Mouse (Mus musculus) ovary, postnatal 14 days (tissue): Measurements from ENCODE around the gene Atp5s.

ENCODE experiments used
- DNase-seq: peaks from one replicate; pipeline ENCODE4 v3.0.0; 2022; ENCODE audit warnings: low spot score

Gene Atp5s

DNA sequence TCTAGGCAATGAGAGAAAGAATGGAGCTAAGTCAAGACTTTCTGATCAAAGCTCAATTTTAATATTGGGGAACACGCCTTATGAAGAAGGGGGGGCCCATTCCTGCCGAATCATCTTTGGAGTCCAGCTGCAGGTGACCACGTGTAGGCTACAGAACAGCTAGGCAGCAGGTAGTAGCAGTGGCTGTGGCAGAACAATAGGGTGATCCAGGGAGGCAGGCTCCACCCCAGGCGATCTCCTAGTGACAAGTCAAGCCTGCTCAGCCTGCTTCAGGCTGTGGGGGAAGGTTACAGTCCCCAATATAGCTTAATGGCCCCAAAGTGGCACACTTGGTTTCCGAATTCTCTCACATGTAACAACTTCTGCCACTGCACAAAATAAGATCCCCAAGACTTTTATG lies 7.5 kb downstream of the Atp5s start:
- no peak for DNase-seq

- DNase-seq, result no peak
These were observed 8.8 kb downstream of the Atp5s start for GRCm38 (mm10) chr12:69733518-69733917.

DNA sequence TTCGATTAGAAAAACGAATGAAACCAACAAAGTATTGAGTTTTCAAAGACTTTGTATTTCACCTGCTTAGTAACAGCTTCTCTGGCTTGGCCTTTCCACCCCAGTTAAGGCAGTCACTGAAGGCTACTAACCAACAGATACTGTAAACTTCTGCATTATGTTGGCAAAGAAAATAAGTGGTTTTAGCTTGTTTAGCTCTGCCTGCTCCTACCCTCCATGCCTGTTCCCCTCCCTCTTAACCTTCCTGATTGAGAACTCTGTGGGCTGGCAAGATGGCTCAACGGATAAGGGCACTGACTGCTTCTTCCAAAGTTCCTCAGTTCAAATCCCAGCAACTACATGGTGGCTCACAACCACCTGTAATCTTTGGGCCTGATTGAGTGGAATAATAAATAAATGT lies 9.2 kb downstream of the Atp5s start:
- no peak for DNase-seq

- DNase-seq, result no peak
These were observed 17.2 kb downstream of the Atp5s start for GRCm38 (mm10) chr12:69741965-69742364.

DNA sequence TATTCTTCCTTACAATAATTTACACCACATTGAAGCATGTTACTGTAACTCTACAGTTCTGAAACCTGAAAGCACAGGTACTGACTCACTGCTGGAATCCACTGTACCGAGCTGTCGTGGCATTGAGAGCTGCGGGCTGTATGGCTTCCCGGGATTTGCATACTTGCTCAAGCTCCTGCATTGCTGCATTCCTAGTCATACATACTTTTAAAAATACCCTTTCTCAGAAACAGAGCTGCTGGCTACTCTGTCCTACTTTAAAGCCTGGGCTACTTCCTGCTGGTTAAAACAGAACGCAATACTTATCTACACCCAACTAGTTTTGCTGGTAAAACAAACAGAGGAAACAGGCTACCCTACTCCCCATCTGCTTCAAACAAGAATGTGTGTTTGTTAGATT lies 19.4 kb downstream of the Atp5s start:
- DNase-seq, result no peak

GRCm38 (mm10) chr12:69751864-69752341 lies 27.2 kb downstream of the Atp5s start:
- DNase-seq, result no peak

DNA sequence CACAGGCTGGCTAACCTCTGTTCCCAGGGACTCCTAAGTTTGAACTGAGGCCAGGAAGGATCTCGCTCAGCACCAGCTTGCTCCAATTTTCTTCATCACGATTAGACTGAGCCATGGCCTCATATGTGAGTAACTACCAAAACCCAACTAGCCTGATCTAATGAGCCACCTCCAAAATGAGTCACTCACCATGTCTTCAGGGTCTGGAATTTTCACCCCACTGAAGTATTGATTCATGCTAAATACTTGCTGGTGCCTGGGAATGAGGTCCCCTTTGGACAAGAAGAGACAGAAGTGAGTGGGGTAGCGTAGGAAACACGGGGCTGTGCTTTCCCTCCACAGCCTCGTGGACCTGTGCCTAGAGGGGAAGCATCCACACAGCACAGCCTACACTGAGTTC lies 29.2 kb downstream of the Atp5s start:
- DNase-seq, result no peak

GRCm38 (mm10) chr12:69756015-69756414 lies 31.3 kb downstream of the Atp5s start:
- no peak for DNase-seq

DNA sequence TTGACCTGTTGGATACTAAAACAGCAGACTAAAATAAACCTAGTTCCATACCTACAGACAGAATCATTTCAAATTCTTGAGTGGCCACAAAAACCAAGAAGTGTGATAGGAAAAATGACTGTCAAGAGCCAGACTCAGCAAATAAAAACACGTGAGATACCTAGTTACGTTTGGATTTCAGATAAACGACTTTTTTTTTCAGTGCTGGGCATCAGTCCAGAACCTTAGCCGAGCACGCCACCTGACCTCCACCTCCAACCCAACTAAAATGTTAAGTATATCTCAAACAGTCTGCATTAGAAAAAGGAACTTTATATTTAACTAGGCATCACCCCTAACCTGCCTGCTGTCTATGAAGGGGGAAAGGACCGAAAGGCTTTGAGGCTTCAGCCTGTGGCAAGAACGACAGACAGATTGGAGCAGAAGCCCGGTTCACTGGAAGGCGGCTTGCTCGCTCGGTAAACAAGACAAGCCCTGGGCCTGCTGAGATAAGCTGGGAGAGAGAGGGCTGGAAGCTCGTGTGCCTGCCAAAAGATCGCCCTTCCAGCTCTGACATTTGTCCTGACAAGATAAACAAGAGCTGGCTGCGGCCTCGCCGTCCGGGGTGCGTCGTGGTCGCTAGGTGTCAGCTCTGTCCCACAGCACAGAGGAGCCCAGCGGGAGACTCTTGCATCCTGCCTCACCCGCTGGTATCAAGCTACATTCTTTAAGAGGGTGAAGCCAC lies 32.8 kb downstream of the Atp5s start:
- peak; percentile 56 for DNase-seq

GRCm38 (mm10) chr12:69758221-69759185 lies 33.8 kb downstream of the Atp5s start:
- DNase-seq, result no peak

- DNase-seq, result no peak
These were observed 34.6 kb downstream of the Atp5s start for GRCm38 (mm10) chr12:69759267-69759885.

GRCm38 (mm10) chr12:69760014-69760413 lies 35.3 kb downstream of the Atp5s start:
- DNase-seq, result no peak

DNA sequence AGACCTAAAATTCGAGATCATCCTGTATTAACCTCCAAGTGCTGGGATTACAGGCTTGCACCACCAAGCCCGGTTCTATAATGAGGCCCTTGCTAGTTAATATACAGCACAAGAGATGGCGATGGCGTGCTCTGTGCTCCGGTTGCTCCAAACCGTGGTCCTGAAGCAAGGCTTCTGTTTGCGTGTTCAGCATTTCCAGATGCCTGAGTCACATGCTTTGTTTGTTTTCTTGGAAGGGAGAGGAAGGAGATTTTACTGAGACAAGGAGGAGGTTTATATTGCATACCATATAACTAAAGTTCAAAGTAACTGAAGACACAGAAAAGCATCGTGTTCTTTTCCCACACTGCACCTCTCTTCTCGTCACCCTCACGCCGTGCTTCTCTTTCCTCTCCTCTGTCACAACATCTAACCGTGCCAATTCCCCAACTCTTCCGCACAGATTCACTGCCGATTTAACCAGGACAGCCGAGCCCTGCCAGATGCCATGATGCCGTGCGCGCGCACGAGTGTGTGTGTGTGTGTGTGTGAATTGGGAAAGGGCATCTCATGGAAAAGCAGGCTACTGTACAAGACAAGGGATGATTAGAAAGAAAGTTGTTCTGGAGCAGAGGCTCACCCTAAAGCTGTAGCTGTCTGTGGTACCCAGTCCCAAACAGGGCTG lies 36.1 kb downstream of the Atp5s start:
- DNase-seq, result no peak

DNA sequence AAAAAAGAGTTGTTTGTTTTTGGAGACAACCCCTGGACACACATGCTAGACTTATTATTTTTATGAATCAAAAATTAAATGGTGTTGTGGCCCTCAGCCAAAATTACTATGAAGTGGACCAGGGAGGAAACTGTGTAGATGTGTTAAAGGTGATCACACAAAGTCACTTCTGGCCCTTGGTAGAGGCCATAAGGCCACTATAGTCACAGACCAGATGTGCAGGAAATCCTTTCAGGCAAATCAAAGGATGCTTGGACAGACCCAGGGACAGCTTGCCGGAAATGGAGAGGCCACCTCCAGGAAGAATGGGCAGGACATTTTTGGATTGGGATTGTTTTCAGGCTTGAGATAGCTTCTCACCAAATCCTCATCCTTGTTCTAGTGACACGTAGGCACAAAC lies 36.9 kb downstream of the Atp5s start:
- DNase-seq, result no peak

GRCm38 (mm10) chr12:69765543-69765942 lies 40.8 kb downstream of the Atp5s start:
- no peak for DNase-seq

DNA sequence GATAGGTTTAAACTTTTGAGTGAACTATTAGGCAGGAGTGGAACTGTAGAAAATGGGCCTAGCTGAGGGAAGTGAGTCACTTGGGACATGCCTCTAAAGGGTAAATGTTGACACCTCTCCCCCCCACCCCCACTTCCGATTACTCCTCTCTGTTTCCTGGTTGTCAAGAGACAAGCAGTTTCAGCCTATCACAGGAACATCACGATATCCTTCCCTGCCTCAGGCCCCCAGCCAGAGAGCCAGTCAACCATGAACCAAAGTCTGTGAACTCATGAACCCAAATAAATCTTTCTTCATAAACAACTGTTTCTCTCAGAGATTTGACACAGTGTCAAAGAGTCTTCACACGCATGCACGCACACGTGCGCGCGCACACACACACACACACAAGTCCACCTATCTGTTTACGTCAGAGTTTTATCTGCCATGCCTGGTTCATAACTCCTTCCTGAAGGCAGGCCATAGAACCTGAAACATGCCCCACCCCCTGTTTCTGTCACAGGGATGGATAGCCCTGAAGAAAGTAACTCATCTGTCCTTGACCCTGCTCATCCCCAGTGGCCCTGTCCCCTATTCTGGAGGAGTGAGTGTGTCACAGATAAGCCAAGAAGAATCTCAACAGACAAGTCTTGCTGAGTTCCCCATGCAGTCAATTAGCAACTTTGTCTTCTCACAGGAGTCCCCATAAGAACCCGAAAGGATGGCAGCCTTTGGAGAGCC lies 41.6 kb downstream of the Atp5s start:
- no peak for DNase-seq

- DNase-seq, result no peak
These were observed 42.9 kb downstream of the Atp5s start for GRCm38 (mm10) chr12:69767476-69768258.

DNA sequence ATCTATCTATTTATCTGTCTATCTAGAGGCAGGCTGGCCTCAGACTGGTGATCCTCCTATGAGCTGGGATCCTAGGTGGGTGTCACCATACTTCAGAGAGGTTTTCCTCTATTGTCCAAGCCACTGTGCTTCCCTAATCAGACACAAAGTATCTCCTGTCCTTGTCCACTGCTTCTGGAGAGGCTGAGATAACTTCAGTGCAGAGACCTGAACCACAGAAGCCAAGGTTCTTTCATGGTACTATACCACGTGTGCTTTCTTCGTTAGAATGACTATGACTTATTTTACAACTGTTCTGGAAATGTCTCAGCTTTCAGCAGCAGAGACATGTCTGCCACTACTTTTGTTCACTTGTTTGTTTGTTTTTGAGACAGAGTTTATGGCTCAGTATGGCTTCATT lies 44.1 kb downstream of the Atp5s start:
- no peak for DNase-seq

DNA sequence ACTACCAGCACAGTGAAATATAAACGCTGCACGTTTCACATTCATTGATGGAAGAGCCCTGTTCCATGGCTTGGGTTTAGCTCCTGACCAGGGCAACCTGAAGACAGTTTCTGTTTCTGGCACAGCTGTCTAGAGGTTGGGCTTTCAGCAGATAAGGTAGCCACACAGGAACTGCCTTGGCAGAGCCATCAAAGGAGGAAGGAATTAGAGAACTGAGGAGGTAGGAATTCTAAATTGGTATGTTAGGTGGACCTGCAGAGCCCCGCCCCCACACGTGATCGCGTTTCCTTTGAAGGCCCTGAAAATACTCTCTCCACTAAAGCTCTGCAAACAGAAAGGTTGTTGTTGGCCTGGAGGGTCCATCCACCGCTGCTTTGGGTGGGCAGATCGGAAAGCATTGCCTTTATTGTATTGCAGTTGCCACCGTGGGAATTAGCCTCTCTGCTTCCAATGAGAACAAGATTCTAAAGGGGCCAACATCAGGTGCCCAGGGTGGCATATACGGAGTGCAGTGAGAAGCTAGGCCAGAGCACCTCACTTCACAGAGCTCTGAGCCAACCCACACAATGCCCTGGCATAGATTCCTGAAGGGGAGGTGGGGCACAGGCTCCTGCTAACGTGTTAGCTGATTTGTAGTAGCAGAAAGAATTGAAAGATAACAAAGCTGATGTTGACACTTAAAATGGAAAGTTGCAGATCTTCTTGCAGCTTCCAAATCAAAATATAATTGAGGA lies 52.0 kb downstream of the Atp5s start:
- no peak for DNase-seq

GRCm38 (mm10) chr12:69777341-69777730 lies 52.6 kb downstream of the Atp5s start:
- DNase-seq, result no peak
